Mouse (Mus musculus) gastrocnemius, postnatal 10 days (tissue): ENCODE results near the gene Rpl36. TPM values are rescaled to one million over a fixed set of nuclear protein-coding genes. Genes with fewer than 3 reads are reported as not detected.
"Not testable (repeated sequence)": the region's sequence is repeated elsewhere in the genome, so short reads cannot be mapped to it uniquely, and the experiment has no call there.

Source experiments
- DNase-seq: peaks from one replicate; pipeline ENCODE4 v3.0.0; 2021; ENCODE audit warnings: mixed read lengths
- total RNA-seq, 2 experiments: library from RNA; stranded (reverse); gene quantifications; 2 replicates each; pipeline ENCODE4 v1.2.3; 2021

Gene Rpl36
- total RNA-seq, 2 experiments from 2014 or later = 881 to 906 TPM

DNA sequence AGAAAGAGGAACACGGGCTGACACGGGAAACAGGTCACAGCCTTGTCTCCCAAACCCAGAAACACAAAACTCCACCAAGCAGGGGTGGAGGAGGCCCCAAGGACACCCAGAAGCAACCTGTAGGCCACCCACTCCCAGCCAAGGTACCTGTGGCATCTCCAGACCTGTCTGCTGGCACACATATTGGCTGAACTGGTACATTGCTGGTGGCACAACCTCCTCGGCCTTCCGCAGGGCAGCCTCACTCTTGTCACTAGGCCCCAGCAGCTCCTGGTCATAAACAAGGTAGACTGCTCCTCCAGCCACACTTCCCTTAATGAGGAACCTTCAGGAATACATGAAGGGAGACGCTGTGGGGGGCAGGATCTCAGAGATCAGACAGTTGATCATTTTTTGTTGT, 4.5 kb upstream of the Rpl36 start:
- DNase-seq = no peak

DNA sequence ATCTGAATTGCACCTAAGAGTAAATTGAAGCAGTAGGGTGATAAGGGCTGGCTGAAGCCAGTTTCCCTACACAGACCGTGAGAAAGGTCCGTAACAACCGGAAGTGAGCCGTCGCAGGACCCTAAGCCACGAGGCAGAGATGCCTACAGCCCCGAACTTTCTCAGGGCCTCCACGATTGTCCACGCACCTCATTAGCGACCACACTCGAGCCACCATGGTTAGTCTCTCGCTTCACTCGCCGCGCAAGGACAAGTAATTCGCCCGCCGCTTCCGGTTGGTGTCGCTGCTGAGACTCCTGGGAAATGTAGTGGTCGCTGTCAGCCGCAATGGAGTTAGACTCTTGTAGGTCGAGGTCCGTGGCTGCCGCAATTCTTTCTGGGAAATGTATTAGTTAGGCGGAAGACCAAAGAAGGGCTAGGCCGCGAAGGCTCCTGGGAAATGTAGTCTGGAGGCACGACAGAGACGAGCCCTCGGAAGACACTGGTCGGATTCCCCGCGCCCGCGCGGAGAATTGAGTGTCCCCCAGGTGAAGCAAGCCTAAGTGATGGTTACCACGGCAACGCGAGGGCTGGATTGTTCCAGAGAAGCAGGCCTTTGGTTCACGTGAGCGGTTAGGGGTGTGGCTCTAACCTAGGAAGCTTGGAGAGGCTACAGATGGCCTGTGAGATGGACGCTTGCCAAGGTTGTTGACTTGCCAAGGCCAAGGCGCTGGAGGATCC, 3.6 kb upstream of the Rpl36 start, which contains the start of gene 2410015M20Rik:
2410015M20Rik (minus strand) TSS at position 320 of the 720 bp plus-strand sequence.
- peak; percentile 86 for DNase-seq

DNA sequence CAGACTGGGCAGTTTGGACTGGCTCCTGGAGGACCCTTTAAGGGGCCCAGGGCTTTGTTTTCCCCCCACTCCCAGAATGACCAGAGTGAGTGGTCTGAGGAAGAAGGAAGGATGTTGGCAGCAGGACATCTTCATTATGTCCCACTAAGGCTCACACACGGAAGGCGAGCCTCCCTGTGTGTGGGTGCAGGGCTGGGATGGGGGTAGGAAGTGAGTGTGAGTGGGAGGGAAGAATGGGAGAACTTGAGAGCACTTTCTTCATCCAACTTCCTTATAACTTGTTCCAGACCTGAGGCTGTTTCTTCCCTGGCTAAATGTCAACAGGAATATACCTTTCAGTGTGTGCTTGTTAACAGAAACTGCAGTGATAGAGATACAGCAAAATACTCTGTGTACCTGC, 1.9 kb upstream of the Rpl36 start:
- no peak for DNase-seq

DNA sequence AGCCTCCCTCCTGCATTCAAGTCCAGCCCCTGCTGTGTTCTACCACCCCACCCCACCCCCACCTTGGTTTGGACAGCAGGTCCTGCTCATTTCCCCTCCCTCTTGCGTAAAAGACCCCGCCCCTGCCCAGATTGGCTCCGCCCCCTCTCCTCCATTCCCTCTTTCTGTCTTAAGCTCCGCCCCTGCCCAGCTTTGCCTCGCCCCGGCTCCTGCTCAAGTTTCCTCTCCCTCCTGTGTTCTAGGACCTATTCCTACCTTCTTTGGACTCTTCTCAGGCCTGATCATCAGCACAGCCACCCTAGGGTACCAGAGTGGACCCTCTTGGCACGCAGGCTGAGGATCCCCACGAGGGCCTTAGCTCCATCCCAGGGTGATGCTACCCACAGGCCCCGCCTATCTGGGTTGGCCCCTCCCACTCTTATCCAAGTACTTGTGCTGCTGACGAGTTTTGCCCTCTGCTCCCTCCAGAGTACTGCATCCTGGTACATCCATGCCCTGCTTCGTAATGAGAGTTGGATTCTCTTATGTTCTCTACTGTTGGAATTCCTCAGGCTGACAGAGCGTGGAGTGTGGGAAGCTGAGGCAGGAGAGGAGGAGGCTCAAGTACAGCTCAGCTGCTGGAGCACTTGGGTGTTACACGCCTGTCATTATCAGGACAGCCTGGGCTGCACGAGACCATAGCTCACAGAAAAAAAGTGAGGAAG, 1.2 kb upstream of the Rpl36 start:
- DNase-seq = no peak

DNA sequence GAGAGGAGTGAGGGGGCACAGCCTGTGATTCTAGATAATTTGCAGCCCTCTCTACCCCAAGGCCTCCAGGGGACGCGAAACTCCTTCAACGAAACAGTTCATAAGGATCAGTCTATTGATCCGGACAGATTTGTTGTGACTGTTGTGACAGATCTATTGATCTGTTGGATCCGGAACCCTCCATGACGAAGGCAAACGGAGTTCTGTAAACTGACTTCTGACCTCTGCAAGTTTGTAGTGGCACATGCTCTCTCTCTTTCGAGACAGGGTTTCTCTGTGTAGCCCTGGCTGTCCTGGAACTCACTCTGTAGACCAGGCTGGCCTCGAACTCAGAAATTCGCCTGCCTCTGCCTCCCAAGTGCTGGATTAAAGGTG, 664 bp upstream of the Rpl36 start:
- not testable (repeated sequence) for DNase-seq

DNA sequence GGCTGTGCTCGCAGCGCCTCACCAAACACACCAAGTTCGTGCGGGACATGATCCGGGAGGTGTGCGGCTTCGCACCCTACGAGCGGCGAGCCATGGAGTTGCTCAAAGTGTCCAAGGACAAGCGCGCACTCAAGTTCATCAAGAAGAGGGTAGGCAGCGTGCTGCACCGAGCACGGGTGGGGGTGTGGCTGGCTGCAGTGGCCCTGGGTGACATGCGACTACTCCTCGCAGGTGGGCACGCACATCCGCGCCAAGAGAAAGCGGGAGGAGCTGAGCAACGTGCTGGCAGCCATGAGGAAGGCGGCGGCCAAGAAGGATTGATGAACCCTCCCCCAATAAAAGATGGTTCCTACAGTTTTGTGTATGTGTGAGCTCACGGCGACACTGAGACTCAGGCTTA, 677 bp downstream of the Rpl36 start:
- DNase-seq = not testable (repeated sequence)

DNA sequence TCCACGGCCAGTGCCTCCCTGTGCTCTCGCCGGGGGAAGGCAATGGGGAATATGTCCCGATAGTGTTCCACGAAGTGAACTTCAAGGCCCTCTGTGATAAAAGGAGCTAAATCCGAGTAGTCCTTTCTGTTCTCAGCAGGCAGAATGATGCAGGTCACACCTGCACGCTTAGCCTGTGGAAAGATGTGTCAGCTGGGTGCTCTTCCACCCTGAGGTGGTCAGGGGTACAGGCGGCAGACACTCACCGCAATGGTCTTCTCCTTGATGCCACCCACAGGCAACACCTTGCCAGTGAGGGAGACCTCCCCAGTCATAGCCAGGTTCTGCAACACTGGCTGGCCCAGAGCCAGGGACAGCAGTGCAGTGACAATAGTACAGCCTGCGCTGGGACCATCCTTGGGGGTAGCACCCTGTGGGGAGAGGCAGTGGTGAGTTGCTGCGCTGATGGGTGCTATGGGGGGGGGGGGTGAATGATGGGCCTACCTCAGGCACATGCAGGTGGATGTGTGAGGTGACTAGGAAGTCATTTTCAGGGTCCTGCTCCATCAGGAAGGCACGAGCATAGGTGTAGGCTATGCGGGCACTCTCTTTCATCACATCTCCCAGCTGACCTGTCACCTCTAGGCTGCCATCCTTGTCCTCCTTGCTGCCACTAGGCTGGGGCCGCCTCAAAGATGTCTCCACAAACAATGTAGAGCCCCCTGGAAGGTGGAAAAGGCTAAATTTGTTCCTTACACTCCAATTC, 1.3 kb downstream of the Rpl36 start:
- no peak for DNase-seq

DNA sequence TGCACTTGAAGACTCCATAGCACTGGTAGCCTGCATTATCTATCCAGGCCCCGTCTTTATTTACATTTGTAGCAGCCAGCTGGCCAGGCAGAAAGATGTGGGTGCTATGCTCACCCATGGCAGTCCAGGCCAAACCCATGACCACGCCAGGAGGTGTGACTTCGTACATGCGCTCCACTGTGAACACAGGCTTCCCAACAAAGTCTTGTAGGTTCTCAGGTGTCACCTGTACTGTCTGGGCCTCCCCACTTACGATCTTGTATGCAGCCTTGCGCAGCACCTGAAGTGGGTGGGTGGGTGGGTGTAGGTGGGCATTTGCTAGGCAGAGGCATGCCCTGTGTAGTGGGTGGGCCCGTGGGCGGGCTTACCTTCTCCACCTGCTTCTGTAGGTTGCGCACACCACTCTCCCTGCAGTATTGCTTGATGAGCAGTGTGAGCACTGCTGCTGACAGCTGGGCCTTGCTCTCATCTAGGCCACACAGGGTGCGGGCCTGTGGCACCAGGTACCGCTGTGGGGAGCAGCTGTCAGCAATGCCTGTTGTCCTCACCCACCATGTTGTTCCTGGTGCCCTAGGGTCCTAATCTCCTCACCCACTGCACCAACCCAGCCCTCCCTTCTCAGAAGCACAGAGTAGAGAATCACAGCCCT, 2.0 kb downstream of the Rpl36 start:
- DNase-seq = no peak

DNA sequence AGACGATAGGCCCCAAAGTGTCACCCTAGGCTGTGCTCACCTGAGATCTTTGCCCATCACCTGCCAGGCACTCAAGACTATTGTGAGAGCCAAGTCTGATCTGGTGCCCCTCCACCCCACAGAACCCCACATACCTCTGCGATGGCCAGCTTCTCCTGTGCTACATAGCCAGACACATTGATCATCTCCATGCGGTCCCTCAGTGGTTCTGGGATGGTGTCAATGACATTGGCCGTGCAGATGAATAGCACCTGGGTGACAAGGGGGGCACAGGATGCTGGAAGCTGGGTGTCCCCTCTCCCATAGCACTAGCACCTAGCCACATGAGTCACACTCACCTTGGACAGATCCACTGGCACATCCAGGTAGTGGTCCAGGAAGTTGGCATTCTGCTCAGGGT, 2.6 kb downstream of the Rpl36 start:
- DNase-seq = no peak

DNA sequence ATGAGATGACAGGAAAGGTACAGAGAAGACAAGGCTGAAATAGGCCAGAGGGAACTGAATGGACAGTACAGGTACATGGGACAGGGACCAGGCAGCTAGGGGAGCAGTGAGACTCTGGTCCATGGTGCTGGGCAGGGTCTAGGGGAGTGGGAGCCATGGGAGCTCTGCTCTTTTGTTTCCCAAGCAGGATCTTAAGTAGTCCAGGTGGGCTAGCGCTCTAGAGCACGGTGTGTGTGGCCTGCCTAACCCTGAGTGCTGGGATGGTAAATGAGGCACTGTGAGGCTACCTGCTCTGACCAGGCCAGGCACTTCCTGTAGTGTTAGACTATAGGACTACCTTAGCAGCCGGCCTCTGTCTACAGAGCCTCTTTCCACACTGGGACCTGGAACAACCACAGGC, 3.5 kb downstream of the Rpl36 start:
- DNase-seq = no peak

DNA sequence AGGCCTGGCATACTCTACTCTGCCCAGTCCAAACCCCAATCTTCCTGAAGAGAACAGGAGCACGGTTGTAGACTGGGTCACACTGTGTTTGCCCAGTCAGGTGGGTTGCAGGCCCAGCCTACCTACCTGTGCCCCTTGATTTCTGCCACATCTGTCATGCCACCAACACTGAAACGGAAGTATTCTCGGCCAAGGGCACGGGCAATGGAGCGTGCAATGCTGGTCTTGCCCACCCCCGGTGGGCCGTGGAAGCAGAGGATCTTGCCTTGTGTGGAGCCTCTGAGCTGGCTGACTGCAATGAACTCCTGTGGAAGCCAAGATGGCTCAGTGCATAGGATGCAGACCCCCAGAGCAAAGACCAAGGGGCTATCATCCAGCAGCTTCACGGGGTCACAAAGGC, 4.4 kb downstream of the Rpl36 start:
- DNase-seq = no peak

DNA sequence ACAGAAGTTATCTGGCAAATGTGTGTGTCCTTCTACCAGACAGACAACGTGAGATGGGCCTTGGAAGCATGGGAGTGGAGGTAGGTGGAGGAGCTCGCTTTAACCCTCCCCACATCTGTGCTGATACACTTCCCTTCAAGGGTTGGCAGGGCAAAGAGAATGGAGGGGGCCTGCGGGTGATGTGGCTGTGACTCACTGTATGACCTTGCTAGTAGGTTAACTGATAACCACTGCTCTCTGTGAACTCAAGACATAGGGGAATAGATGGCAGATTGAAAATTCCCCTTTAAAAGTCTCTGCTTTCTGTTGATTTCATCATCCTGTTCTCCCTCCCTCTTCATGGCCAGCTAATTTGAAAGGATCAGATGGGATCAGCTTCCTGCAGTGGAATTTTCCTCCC, 12.3 kb downstream of the Rpl36 start:
- DNase-seq = no peak

DNA sequence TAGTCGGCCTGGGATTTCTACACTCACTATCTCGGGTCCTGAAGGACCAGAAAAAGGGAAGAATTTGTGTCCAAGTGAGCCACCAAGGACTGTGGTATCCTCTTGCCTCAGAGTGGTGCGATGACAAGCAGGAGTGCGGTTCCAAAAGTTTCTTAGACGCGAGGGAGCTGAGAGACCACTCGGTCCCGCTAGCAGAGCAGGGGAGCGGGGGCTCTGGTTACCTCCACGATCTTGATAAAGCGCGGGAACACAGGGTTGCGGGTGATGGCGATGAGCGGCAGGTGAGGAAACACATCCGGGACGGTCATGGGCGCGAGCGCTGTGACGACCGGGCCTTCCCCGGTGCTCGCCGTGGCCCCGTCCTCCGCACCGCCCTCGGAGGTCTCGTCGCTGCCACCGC, 13.0 kb downstream of the Rpl36 start:
- no peak for DNase-seq

DNA sequence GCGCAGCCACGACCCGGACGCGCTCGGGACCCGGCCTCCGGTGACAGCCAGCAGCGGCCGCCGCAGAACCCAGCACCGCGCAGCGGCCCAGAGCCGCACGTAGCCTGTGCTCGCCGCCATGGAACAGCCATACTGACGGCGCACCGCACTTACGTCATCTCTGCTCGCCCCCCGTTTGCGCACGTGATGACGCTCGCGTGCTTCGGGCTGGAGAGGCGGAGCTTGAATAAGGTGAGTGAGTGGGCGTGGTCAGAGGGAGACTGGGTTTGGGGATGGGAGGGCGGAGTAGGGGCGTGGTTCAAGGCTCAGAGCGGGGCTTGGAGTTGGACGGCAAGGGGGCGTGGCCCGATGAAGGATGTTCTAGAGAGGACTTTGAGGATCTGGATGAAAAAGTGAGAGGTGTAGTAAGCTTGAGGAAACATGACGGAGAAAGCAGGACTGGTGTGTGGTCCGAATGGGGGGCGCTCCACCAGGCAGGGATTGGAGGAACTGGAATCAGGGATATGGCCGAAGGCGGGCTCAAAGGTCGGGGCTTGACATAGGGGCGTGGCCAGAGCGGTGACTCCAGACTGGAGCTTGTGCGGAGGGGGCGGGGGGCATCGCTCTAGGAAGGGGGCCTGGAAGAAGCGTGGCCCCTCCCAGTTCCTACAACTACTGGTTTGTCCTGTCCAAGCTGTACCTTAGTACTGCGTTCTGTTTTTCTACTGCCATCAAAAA, 13.7 kb downstream of the Rpl36 start, which contains the start of gene Lonp1:
Lonp1 (minus strand) TSS at position 134 of the 717 bp plus-strand sequence.
- peak; percentile 92 for DNase-seq

DNA sequence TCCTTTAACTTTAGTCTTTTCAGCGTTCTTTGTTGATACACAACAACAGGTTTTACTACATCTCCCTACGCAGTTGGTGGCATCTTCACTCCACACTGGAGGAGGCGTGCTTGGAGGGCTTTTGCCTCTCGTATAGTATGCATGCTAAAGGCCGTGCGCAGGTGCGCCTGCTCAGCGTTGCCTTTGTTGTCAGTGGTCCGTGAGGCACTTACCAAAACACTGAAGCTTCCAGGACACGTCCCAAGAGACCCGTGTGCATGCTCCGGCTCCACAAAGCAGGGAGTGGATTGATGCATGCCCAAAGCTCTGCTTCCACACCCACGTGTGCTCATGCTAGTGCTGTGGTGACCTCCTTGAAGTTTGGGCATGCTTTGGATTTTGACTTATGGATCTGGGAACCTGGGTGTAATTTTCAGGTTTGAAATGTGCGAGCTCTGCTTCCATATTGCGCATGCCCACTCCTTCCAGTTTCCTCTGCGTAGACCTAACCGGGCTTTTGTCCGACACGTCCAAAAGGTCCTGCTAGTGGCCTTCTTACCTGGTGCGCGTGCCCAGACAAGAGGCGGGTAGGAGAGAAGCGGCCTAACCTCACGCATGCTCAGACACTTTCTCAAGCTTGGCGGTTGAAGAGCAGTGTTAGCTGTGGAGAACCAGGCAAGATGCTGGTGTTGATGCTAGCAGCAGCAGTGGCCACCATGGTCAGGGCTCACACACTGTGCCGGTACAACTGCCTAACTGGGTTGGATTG, 14.5 kb downstream of the Rpl36 start, which contains the start of gene Catsperd:
Catsperd (plus strand) TSS at position 614 of the 748 bp plus-strand sequence.
- DNase-seq = no peak

DNA sequence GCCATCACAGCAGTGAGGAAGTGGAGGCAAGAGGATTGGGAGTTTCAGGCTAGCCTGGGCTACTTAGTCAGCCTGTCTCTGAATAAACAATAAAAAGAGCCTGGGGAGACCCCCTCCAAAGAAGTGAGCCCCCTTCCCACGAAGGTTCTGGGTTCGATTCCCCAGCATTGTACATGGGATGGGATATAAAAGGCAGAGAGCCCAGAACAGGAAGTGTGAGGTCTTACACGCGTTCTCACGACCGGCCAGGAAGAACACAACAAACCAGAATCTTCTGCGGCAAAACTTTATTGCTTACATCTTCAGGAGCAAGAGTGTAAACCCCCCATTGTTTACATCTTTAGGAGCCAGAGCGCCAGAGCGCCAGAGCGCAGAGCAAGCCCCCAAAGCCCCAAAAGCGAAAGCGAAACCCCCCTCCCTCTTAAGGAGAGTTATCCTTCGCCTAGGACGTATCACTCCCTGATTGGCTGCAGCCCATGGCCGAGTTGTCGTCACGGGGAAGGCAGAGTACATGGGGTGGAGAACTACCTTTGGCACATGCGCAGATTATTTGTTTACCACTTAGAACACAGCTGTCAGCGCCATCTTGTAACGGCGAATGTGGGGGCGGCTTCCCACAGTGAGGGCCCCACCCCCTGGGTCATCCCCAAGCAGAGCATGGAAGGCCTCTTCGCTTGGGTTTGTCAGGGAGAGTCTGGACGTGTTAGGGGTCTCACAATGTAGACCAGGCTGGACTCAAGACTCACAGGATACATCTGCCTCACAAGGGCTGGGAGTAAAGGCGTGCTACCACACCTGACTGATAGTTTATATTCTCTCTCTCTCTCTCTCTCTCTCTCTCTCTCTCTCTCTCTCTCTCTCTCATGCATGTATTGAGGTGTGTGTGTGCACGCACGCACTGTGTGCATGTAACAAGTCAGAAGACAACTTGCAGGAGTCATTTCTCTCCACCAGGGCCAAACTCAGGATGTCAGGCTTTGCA, 16.9 kb downstream of the Rpl36 start:
- not testable (repeated sequence) for DNase-seq

DNA sequence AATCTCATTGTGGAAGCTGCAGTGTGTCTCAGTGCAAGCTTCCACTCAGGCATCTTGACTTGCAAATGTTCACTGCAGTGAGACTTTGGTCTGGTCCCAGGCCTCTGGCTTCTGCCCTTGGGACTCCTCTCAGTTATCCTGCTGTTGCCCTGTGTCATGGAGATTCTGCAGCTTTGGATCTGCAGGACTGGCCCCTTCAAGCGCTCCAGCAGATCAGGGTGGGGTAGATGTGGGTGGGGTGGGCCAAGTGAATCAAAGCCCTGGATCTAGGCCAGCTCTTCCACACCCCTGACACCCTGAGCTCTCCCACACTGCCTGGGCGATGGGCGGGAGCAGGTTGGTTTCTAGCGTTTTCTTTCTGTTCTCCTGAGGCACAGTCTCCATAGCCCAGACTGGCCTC, 18.6 kb downstream of the Rpl36 start:
- no peak for DNase-seq

DNA sequence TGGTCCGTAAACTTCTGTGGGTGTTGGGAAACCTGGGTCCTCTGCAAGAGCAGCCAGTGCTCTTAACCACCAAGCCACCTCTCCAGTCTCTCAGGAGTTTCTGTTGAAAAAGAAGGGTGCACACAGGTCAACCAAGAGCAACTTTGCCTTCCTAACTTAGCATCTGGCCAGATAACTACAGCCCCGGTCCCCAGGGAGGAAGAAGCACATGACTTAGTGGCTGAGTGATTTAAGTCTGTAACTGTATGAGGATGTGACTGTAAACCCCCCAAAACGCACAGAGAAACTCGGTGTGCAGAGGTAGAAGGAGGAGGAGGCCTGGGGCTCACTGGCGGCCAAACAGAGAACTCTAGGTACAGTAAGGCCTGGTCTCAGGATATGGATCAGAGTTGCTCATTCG, 20.8 kb downstream of the Rpl36 start:
- no peak for DNase-seq

DNA sequence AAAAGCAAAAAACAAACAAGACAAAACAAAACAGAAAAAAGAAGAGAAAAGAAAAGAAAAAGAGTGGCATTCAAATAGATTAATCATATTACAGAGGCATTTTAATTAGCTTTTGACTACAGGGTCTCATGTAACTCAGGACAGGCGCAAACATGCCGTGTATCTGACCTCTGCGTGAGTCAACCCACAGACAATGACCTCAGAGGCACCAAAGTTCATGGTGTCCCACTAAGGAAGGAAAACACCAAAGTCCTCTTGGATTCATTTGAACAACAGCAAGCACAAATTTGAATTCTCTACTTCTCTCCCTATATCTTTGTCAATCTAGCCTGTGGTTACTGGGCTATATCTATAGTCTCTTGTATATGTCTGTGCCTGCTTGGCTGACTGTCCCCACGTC, 30.0 kb downstream of the Rpl36 start:
- DNase-seq = no peak

DNA sequence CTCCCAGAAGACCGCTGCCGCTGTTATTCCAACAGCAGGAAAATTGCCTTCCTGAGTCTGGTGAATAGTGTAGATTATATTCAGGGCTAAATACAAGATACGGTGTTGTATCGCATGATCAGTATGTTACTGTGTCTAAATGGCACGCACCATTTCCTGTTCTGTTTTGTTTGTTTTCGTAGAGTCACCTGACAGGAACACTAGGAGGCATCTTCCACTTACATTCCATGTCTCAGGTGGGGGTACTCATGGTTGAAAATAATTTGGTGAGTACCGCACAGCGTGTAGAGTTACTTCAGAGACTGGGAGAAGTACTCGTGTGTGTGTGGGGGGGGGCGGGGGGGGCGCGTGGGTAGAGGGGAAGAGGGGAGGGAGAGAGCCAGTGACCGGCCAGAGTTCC, 34.3 kb downstream of the Rpl36 start:
- no peak for DNase-seq
